Mouse (Mus musculus): ENCODE measurements around the gene Slc26a3. TPM values are rescaled to one million over a fixed set of nuclear protein-coding genes. Genes with fewer than 3 reads are reported as not detected.

Gene Slc26a3
- 1.3 TPM for polyA plus RNA-seq (2014; fragmentation: Illumina TruSeq; extraction: RNeasy Lipid Tissue Mini Kit (QIAGEN cat#74804))

DNA sequence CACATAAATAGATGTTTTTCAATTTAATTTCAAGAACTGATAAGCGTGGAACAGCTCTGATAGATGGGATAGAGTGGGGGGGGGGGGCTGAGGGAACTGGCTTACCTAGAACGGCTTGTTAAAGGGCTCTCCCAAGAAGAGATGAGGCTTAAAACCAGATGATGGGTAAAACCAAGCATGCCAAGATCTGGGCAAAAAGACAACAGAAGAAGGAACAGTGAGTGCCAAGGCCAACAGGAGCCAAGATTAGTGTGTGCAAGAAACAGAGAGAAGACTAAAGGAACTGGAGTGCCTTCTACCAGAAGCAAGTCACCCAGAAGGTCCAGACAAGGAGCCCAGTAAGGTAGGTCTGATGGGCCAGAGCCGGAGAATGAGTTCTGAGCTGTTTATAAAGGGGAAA is at the start of gene Slc26a3:
Slc26a3 (plus strand) TSS at position 301 of the 400 bp plus-strand sequence.

DNA sequence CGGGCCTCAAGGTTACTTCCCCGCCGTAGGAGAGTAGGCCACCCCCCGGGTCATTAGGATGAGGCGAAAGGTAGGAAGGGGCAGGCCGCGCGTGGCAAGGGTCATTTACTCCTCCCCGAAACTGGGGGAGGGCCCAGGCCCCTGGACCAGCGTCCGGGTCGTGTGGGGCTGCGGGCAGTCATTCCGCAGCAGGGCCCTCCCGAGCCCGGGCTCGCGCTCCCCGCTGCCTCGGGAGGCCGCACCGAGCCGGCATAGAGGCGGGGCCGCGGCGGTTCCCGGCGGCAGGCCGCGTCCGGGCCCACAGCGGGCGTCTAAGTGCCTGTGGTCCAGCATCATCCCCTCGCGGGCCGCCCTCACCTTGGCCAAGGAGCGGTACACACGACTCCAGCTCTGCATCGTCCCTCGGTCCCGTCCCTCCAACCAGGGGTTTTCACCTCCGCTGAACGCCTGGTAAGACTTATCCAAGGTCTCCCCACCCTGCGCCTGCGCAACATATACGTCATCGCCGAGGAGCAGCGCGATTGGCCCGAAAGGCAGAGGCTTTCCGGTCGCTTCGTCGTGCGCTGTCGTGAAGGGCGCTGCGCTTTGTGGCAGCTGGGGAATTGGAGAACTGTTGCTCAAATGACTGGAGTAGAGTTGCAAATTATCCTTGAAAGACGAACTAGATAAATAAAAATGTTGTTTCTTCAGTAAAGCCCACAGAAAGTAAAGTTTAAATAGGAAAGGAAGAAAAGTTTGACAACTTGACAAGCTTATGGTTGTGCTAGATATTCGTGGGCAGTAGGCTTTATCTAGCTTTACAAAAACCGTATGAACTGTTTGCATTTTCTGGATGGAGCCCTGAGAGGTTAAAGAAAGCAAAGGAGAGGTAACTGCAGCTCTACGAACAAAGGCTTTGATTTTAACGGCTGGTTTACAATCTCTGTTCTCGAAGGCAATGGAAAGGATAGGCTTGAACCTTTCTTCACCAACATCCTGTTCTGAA is 39.4 kb upstream of the Slc26a3 start, which contains the start of gene Dld:
Dld (minus strand) TSS at position 510 of the 985 bp plus-strand sequence.

DNA sequence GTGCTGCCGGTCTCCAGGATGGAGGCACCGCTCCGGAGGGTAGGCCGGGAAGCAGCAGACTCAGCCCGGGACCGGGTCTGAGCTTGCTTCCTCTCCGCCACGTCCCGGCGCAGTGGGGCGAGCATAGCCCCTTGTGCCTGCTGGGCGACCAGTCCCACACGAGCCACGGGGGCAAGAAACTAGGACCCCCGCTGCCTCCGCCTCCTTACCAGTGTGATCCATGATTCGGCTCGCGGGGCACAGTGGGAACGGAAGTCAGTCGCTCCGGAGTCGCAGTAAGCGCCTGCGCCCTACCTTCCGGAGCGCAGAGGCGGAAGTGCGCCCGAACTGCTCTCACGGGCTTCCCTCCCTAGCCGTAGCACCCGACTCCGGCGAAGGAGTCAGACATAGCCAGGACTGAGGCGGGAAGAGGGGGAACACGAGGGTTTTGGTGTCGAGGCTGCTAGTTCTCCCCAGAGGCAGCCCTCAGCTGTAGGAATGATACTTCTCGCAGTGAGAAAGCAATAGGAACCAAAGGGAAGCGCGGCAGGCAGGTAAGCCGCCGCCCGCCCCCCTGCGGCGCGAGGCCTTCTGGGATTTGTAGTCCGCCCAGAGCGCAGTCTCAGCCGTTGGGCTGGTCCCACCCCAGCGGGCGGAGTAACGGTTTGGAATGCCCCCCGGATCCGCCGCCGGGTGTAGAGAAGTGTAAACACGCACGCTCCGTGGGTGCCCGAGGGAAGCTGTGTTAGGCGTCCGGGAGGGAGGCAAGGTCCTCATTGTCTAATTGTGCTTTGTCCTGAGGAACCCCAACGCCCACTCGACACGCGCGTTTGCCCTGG is 108.9 kb downstream of the Slc26a3 start, which contains the start of gene Cbll1:
Cbll1 (minus strand) TSS at position 303 of the 818 bp plus-strand sequence.

Other genes starting within 250 kb of the Slc26a3 start
- not detected for gene Gm6993, start 150.1 kb upstream of the Slc26a3 start, polyA plus RNA-seq (2014; fragmentation: Illumina TruSeq; extraction: RNeasy Lipid Tissue Mini Kit (QIAGEN cat#74804))
- 68.5 TPM for gene Lamb1, start 125.6 kb upstream of the Slc26a3 start, polyA plus RNA-seq (2014; fragmentation: Illumina TruSeq; extraction: RNeasy Lipid Tissue Mini Kit (QIAGEN cat#74804))
- gene Dld, start 39.4 kb upstream of the Slc26a3 start, polyA plus RNA-seq (2014; fragmentation: Illumina TruSeq; extraction: RNeasy Lipid Tissue Mini Kit (QIAGEN cat#74804)): 475 TPM
- gene Cbll1, start 108.7 kb downstream of the Slc26a3 start, polyA plus RNA-seq (2014; fragmentation: Illumina TruSeq; extraction: RNeasy Lipid Tissue Mini Kit (QIAGEN cat#74804)): 66.4 TPM
- gene Slc26a4, start 169.1 kb downstream of the Slc26a3 start, polyA plus RNA-seq (2014; fragmentation: Illumina TruSeq; extraction: RNeasy Lipid Tissue Mini Kit (QIAGEN cat#74804)): not detected
- 145 TPM for gene Bcap29, start 243.8 kb downstream of the Slc26a3 start, polyA plus RNA-seq (2014; fragmentation: Illumina TruSeq; extraction: RNeasy Lipid Tissue Mini Kit (QIAGEN cat#74804))